Mouse (Mus musculus) heart, postnatal 0 days (tissue): ENCODE measurements around the gene Grhl3. TPM values are rescaled to one million over a fixed set of nuclear protein-coding genes. Genes with fewer than 3 reads are reported as not detected.

Experiments
- ATAC-seq: fragments of 200-750 bp; cut with Nextera tagmentation; 2 replicates; pipeline ENCODE4 v1.8.0; 2017; ENCODE audit warnings: low read depth, moderate number of reproducible peaks, moderate library complexity; ENCODE audit not compliant: insufficient read depth
- DNase-seq: peaks from one replicate; pipeline ENCODE4 v3.0.0-alpha.2; 2016; ENCODE audit warnings: low spot score
- H3K27ac ChIP-seq: fragments of 300-500 bp; sonication (generic); 2 replicates; pipeline ENCODE4 v1.5.1; 2014; ENCODE audit warnings: low read depth, mild to moderate bottlenecking
- H3K27me3 ChIP-seq: fragments of 300-500 bp; sonication (generic); 2 replicates; pipeline ENCODE4 v1.6.1; 2014; ENCODE audit warnings: low read length, mixed read lengths; ENCODE audit not compliant: control insufficient read depth, insufficient read depth
- H3K36me3 ChIP-seq: fragments of 300-500 bp; sonication (generic); replicated peaks from 2 replicates; pipeline ENCODE4 v1.6.1; 2014; ENCODE audit warnings: low read length, mixed read lengths; ENCODE audit not compliant: control insufficient read depth, insufficient read depth
- H3K4me1 ChIP-seq: fragments of 300-500 bp; sonication (generic); 2 replicates; pipeline ENCODE4 v1.6.1; 2014; ENCODE audit warnings: antibody characterized with exemption; ENCODE audit not compliant: control insufficient read depth, insufficient read depth
- H3K4me2 ChIP-seq: fragments of 300-500 bp; sonication (generic); 2 replicates; pipeline ENCODE4 v1.6.1; 2014; ENCODE audit warnings: low read depth, mild to moderate bottlenecking, low read length, moderate library complexity
- H3K4me3 ChIP-seq: fragments of 300-500 bp; sonication (generic); 2 replicates; pipeline ENCODE4 v1.5.1; 2014; ENCODE audit warnings: low read depth, low read length
- H3K9ac ChIP-seq: fragments of 300-500 bp; sonication (generic); replicated peaks from 2 replicates; pipeline ENCODE4 v1.6.1; 2014; ENCODE audit warnings: low read depth, low read length, mixed read lengths
- H3K9me3 ChIP-seq: fragments of 300-500 bp; sonication (generic); replicated peaks from 2 replicates; pipeline ENCODE4 v1.6.1; 2016; ENCODE audit warnings: low read length; ENCODE audit not compliant: control insufficient read depth
- CTCF ChIP-seq: IDR thresholded peaks from 2 replicates; pipeline ENCODE4 v1.5.1; 2016; ENCODE audit warnings: antibody characterized with exemption, control low read depth, low read depth
- EP300 ChIP-seq: IDR thresholded peaks from 2 replicates; pipeline ENCODE4 v1.6.1; 2016; ENCODE audit warnings: antibody characterized with exemption, low read depth
- WGBS: fragments of 180-500 bp; shearing (Covaris S2); extraction: QIAGEN DNeasy Blood & Tissue Kit; methylation state at CpG from one replicate; pipeline ENCODE4 v1.1.7; 2014; 5-methylcytosine and 5-hydroxymethylcytosine counted together
- polyA plus RNA-seq: library from polyadenylated mRNA; unstranded; fragments of >200 nt; fragmentation: Nextera tagmentation; extraction: Ambion mirVana; gene quantifications from 2 replicates; pipeline ENCODE4 v1.2.1, GENCODE M21; 2015
- total RNA-seq: library from RNA; depleted of rRNA; stranded (reverse); fragments of >200 nt; gene quantifications from 2 replicates; pipeline ENCODE4 v1.2.3, GENCODE M21; 2014; ENCODE audit warnings: low replicate concordance

The Grhl3 gene
- total and polyA plus RNA-seq, 2 experiments from 2014 or later = 1.4 to 1.9 TPM

GRCm38 (mm10) chr4:135526039-135526710 is 47.3 kb downstream of the Grhl3 start:
- Histone ChIP-seq H3K36me3 (no peaks in the 10 kb centered on the region), H3K9me3 (peaks cover 7% of the 10 kb centered on the region), H3K4me1 (no peaks in the 10 kb centered on the region), H3K4me3 (no peak overlapping the region), H3K4me2 (no peak overlapping the region), H3K27ac (no peak overlapping the region), H3K9ac (no peak overlapping the region), H3K27me3 (no peaks in the 10 kb centered on the region; the same call in 1 of the 2 replicates)
- 47% methylated on average over 14 of the region's 14 CpGs for WGBS
- TF ChIP-seq EP300 (no peak), CTCF (no peak)
- ATAC-seq (no peak), DNase-seq (no peak)

GRCm38 (mm10) chr4:135525057-135525456 is 48.4 kb downstream of the Grhl3 start:
- Histone ChIP-seq H3K9me3 (no peaks in the 10 kb centered on the region; the same call in 1 of the 2 replicates), H3K4me2 (no peak overlapping the region), H3K4me3 (no peak overlapping the region), H3K36me3 (no peaks in the 10 kb centered on the region), H3K4me1 (no peaks in the 10 kb centered on the region), H3K27me3 (no peaks in the 10 kb centered on the region; the same call in 1 of the 2 replicates), H3K27ac (no peak overlapping the region), H3K9ac (no peak overlapping the region)
- ATAC-seq (no peak), DNase-seq (no peak)
- no peak for TF ChIP-seq EP300
- no peak for TF ChIP-seq CTCF
- WGBS = 65% methylated on average over 12 of the region's 12 CpGs

- Histone ChIP-seq H3K4me1 (no peaks in the 10 kb centered on the region), H3K4me2 (no peak overlapping the region), H3K4me3 (no peak overlapping the region), H3K9me3 (no peaks in the 10 kb centered on the region), H3K9ac (no peak overlapping the region), H3K27ac (no peak overlapping the region), H3K27me3 (no peaks in the 10 kb centered on the region; the same call in 1 of the 2 replicates), H3K36me3 (no peaks in the 10 kb centered on the region)
- ATAC-seq (no peak), DNase-seq (no peak)
- TF ChIP-seq CTCF = no peak
- 38% methylated on average over 7 of the region's 7 CpGs for WGBS
Observed at GRCm38 (mm10) chr4:135523939-135524338, 49.5 kb downstream of the Grhl3 start.

- WGBS = 80% methylated on average over 9 of the region's 9 CpGs
- H3K4me2 ChIP-seq = no peak overlapping the region
Observed at GRCm38 (mm10) chr4:135520421-135520820, 53.0 kb downstream of the Grhl3 start.

GRCm38 (mm10) chr4:135518135-135518534 is 55.3 kb downstream of the Grhl3 start:
- no peaks in the 10 kb centered on the region for H3K4me1 ChIP-seq
- no peaks in the 10 kb centered on the region for H3K9me3 ChIP-seq
- 76% methylated on average over 12 of the region's 12 CpGs for WGBS
- H3K4me2 ChIP-seq = no peak overlapping the region
- H3K36me3 ChIP-seq = no peaks in the 10 kb centered on the region
- no peak for DNase-seq
- ATAC-seq = no peak
- no peaks in the 10 kb centered on the region for H3K27me3 ChIP-seq
- TF ChIP-seq CTCF (no peak), EP300 (no peak)
- no peak overlapping the region for H3K27ac ChIP-seq
- H3K9ac ChIP-seq = no peak overlapping the region
- H3K4me3 ChIP-seq = no peak overlapping the region

More at GRCm38 (mm10) chr4:135520421-135520820, 53.0 kb downstream of the Grhl3 start:
- Histone ChIP-seq H3K9me3 (no peaks in the 10 kb centered on the region), H3K36me3 (no peaks in the 10 kb centered on the region), H3K4me1 (no peaks in the 10 kb centered on the region), H3K27me3 (no peaks in the 10 kb centered on the region; the same call in 1 of the 2 replicates), H3K4me3 (no peak overlapping the region), H3K9ac (no peak overlapping the region), H3K27ac (no peak overlapping the region)
- TF ChIP-seq CTCF (no peak), EP300 (no peak)
- no peak for ATAC-seq
- no peak for DNase-seq
